Mouse (Mus musculus) left cerebral cortex, postnatal 14 days (tissue): ENCODE measurements around the gene Lipt2. TPM values are rescaled to one million over a fixed set of nuclear protein-coding genes. Genes with fewer than 3 reads are reported as not detected.

Source experiments
- DNase-seq, 2 experiments: peaks; one replicate each; pipeline ENCODE4 v3.0.0; 2021 to 2022; ENCODE audit warnings: low spot score in 2 of 2, mixed read lengths in 1 of 2
- intact Hi-C: fragments of 180-260 bp; cut with DNase I; formaldehyde crosslinking; loops from one replicate; pipeline ENCODE4 v1.15.1; 2025
- long read RNA-seq, 2 experiments: library from polyadenylated mRNA; stranded (forward); transcript quantifications; one replicate each; pipeline ENCODE4 v2.0.0; 2021
- total RNA-seq, 2 experiments: library from RNA; stranded (reverse); gene quantifications; 2 replicates each; pipeline ENCODE4 v1.2.3; 2021

Gene Lipt2
- total RNA-seq = 1 to 10 TPM; 4.3 to 5.5 TPM
- long read RNA-seq, experiment 1, transcript Lipt2-201 (2 exons, 1,663 nt) = major isoform, 6 of 6 reads
- long read RNA-seq, experiment 1, partial matches to known transcripts = 0 of 6 reads
- long read RNA-seq, experiment 1, other reads (novel, unspliced or antisense) = 0 of 6 reads
- long read RNA-seq, experiment 2, partial matches to known transcripts = 0 of 3 reads
- long read RNA-seq, experiment 2, other reads (novel, unspliced or antisense) = 0 of 3 reads

- intact Hi-C loops = no loop called here
These were observed at the start of gene Lipt2 for GRCm38 (mm10) chr7:100159105-100159841. Lipt2 (plus strand) TSS chr7:100159277.

DNA sequence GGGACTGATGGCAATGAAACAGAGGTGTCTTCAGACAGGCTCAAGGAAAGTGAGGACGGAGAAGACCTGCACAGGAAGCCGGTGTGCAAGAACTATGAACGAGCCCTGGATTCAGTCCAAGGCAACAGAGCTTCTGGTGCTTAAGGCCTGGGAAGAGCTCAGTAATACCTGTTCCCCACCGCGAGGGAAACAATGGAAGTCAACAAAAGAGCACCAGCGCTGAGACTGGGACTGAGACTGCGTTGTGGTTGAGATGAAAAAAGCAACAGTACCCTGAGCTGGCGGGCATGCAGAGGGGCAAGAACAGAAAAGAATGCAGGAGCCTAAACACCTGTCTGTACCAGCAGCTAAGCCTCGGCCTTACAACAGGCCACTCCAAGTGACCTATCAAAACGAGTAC, 47.6 kb upstream of the Lipt2 start:
- intact Hi-C loops = no loop called here
- no peak for DNase-seq

More at GRCm38 (mm10) chr7:100159105-100159841, at the start of gene Lipt2:
- peak; percentile 86 to 90 for DNase-seq

- intact Hi-C loops = no loop called here
- no peak for DNase-seq
These were observed 45.3 kb upstream of the Lipt2 start for GRCm38 (mm10) chr7:100113821-100114220.

DNA sequence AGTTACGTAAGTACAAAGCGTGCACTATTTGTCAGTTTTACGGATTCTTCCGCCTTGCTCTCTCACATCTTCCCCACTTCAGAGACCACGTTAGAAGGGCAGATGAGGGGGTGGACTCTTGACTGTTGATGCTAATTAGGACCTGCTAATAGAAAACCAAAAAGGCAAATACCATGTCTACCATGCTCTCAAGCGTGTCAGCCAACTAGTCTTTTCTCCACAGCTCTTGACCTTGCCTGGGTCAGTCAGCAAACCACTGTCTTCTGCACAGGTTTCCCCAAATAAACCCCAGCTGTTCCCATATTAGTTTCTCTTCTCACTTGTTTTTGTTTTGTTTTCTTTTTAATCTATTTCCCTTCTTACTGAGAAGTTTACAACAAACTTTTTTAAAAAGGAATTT, 44.8 kb upstream of the Lipt2 start:
- intact Hi-C loops = no loop called here
- DNase-seq = no peak

DNA sequence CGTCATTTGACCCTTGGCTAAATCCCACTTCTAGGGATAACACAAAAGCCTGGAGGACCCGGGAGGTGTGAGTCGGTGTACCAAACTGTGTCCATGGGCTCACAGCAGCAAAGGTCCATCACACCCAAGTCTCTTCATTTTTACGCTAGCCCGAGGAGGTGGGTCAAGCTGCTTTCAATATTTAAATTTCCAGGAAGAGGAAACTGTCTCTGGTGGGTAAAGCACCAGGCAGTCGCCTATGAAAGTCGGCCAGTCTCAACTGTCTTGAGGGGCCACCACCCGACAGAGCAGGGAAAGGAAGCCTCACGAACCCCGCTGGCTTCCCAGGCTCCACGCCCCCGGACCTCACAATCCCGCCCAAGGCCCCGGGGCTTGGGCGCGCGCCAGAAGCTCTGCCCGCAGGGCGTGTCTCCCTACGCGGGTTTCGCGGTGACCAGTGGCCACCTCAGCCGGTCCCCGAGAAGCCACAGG, 38.3 kb upstream of the Lipt2 start:
- intact Hi-C loops = loop anchor here (5.0 kb wide), 2 partner anchors 66 to 106 kb away; partner anchors contain the start of gene Pgm2l1

DNA sequence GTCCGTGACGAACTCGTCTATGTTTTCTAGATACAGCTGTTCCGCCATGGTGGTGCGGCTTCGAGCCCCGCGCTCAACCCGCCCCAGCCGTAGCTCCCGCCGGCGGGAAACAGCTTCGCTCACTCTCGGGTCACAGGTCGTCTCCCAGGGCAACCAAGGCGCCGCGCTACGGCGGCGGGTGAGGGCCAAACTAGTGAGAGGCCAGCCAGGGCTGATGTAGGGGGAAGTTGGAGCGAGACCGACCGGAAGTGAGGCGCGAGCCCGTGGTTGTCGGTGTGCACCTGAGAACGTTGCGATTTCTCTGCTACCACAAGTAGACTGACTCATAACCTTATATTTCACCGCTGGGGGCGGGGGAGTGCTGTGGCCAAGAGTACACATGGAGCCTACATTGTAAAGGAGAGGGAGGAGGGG, 37.7 kb upstream of the Lipt2 start, which contains the start of gene Pold3:
TSS of gene Pold3 (minus strand) at position 190 of the 414 bp plus-strand sequence.
- intact Hi-C loops = loop anchor here (5.0 kb wide), 2 partner anchors 66 to 106 kb away; partner anchors contain the start of gene Pgm2l1

More for the DNA sequence above, 38.3 kb upstream of the Lipt2 start:
- DNase-seq = no peak

GRCm38 (mm10) chr7:100123486-100123885, 35.6 kb upstream of the Lipt2 start:
- DNase-seq = peak; percentile 13 to 33
- intact Hi-C loops = loop anchor here (5.0 kb wide), 2 partner anchors 64 to 104 kb away; partner anchors contain the start of gene Pgm2l1

More for the DNA sequence above, 37.7 kb upstream of the Lipt2 start, which contains the start of gene Pold3:
- peak; percentile 98 to 99 for DNase-seq

DNA sequence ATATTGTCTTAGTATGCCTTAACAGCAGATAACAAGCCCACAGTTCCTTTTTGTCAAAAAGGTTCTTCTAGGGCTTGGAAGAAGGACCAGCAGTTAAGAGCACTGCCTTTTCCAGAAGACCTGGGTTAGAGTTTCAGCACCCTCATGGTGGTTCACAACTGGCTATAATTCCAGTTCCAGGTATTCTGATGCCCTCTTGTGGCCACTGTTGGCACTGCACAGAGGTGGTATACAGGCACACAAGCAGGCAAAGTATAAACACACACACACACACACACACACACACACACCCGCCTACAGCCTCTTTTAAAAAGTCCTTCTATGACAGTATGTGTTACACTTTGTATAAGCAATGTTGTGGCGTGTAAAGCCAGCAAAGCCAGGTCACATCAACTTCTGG, 34.9 kb upstream of the Lipt2 start:
- peak; percentile 14 to 31 for DNase-seq
- intact Hi-C loops = loop anchor here (5.0 kb wide), 2 partner anchors 63 to 103 kb away; partner anchors contain the start of gene Pgm2l1

GRCm38 (mm10) chr7:100125166-100125565, 33.9 kb upstream of the Lipt2 start:
- DNase-seq = no peak
- intact Hi-C loops = no loop called here

- no peak for DNase-seq
- intact Hi-C loops = no loop called here
These were observed 32.6 kb upstream of the Lipt2 start for GRCm38 (mm10) chr7:100126514-100126913.

DNA sequence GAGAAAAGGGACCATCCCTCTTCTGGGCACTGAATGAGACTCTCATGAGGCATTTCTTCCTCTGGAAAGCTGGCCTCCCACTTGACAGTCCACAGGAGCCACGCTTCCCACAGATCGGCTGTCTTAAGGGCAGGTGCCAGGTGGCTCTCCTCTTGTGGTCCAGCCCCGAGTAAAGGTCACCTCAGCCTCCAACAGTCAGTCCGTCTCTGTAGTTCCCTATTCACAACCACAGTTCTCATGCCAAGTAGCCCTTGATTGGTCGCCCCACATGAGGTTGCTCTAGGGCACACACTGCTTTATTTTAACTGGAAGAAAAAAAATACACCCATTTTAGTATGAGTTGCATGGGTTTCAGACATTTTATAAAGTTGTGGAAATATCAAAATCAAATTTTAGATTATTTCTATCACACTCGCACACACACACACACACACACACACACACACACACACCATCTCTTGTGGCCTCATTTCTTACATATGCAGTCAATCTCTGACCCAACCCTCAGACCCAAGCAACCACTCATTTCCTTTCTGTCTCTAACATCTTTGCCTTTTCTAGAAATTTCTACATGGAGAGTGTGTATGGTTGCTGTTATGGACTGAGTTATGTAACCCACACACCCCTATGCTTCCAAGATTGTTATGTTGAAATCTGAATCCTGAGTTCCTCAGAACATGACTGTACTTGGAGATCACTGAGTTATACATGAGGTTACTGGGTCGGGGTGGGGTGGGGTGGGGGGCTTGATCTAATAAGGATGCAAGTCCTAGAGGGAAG, 30.6 kb upstream of the Lipt2 start:
- intact Hi-C loops = no loop called here
- no peak for DNase-seq

- intact Hi-C loops = no loop called here
- DNase-seq = no peak
These were observed 28.5 kb upstream of the Lipt2 start for GRCm38 (mm10) chr7:100130592-100130991.

- no peak for DNase-seq
- intact Hi-C loops = no loop called here
These were observed 26.7 kb upstream of the Lipt2 start for GRCm38 (mm10) chr7:100132379-100132778.

- no peak for DNase-seq
- intact Hi-C loops = no loop called here
These were observed 22.0 kb upstream of the Lipt2 start for GRCm38 (mm10) chr7:100137038-100137437.

DNA sequence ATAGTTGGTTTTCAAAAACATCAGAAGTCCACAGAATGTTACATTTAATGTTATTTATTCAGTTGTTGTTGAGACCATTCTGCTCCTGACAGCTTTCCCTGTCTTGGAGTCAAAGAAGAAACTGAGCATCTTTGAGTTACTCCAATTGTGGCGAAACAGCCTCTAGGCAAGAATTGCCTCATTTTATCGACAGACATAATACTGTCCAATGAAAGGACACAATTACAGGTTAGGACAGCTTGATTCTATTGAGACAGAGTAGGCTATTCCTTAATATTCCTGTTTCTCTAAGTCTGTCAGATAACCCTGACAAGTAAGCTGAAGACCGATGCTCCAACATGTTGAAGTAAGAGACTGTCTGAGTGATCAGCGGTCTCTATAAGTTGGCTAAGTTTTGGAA, 21.0 kb upstream of the Lipt2 start:
- DNase-seq = no peak
- intact Hi-C loops = no loop called here

- intact Hi-C loops = no loop called here
- no peak for DNase-seq
These were observed 18.5 kb upstream of the Lipt2 start for GRCm38 (mm10) chr7:100140591-100140990.

GRCm38 (mm10) chr7:100148586-100148985, 10.5 kb upstream of the Lipt2 start:
- intact Hi-C loops = no loop called here
- no peak for DNase-seq

DNA sequence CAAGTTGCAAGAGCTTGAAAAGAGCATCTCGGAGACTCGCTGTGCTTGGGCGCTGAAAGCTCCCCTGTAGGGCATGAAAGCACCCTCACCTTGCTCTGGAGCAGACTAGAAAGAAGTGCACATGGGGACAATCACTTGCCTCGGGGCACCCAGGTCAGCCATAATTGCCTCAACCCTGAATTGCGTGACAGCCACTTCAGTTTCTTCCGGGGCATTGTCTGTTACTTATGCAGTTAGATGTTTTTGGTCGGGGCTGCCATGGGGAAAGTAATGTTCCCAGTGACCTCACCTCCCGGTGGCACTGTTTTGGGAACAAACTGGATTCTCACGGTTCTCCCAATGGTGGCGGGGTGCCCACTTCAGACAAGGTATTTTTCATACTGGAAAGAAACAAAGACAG, 9.0 kb upstream of the Lipt2 start:
- intact Hi-C loops = no loop called here
- no peak for DNase-seq

GRCm38 (mm10) chr7:100150626-100151025, 8.5 kb upstream of the Lipt2 start:
- DNase-seq = no peak
- intact Hi-C loops = no loop called here

- no peak for DNase-seq
- intact Hi-C loops = no loop called here
These were observed 1.4 kb upstream of the Lipt2 start for GRCm38 (mm10) chr7:100157669-100158068.
